Mouse (Mus musculus): ENCODE results near the gene Ccl2. TPM values are rescaled to one million over a fixed set of nuclear protein-coding genes. Genes with fewer than 3 reads are reported as not detected.

Ccl2 gene
- polyA plus RNA-seq (2014; fragmentation: Nextera tagmentation; extraction: Ambion mirVana), result 11.1 and 11.4 TPM in 2 replicates

- peak within 1 kb of the TSS; percentile 17 to 55; a peak in 3 of 4 replicates for H3K27ac ChIP-seq (replicated peaks in 1 of 2; ENCODE audit: control insufficient read depth in 1 of 2, insufficient read depth in 1 of 2, low read depth in 2 of 2, low read length in 2 of 2)
- ATAC-seq (ENCODE audit: insufficient number of reproducible peaks, insufficient read depth, low FRiP score, low read depth), result peak; percentile 72
- H3K4me2 ChIP-seq (ENCODE audit: low read length), result no peak within 1 kb of the TSS
- H3K36me3 ChIP-seq (ENCODE audit: control insufficient read depth, insufficient read depth, low read length), result no peaks in the 10 kb centered on the region
- peaks cover 8 to 18% of the 10 kb centered on the region in 2 experiments; a peak in 3 of 4 replicates for H3K4me1 ChIP-seq (ENCODE audit: control insufficient read depth in 2 of 2, insufficient read depth in 2 of 2, low read length in 2 of 2)
- no peak within 1 kb of the TSS for H3K9ac ChIP-seq (ENCODE audit: low read length)
- 42% methylated on average over 5 of the region's 5 CpGs for WGBS
- H3K9me3 ChIP-seq (ENCODE audit: control insufficient read depth, low read length), result no peaks in the 10 kb centered on the region
- no peak within 1 kb of the TSS for H3K4me3 ChIP-seq (ENCODE audit: control insufficient read depth in 1 of 2, insufficient read depth in 1 of 2, low read depth in 1 of 2, low read length in 2 of 2)
- no peaks in the 10 kb centered on the region for H3K27me3 ChIP-seq (ENCODE audit: control insufficient read depth, insufficient read depth, low read length)
Observed at GRCm38 (mm10) chr11:82035356-82035755, at the start of gene Ccl2. Gene Ccl2, plus strand, starts transcription at chr11:82035571.

DNA sequence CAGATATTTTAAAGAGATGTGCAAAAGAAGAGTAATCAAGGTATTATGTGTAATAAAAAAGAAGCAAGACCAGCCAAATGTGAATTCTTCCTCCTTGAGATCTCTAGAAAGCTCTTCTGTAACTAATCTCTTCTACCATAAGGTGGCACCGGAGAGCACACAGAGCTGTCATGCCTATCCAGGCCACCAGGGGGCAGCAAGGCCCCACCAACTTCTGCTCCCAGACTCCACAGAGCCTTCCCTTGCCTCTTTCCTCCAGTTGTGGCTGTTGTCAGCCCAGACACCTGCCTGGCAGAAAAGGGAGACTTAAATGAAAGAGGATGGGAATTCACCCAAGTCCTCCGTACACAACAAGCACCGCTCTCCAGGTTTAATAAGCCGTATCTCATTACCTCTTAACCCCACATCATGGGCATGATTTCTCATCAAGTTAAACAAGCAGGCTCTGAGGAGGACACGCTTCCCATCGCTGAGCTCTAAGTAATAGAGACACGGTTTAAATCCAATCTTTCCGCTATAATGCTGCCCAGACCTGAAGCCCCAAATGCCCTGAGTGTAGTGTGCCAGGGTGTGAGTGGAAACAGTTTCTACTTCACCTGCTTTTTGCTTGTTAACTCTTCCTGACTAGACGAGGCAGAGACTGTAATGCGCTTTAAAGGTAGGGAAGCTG is 39.1 kb upstream of the Ccl2 start:
- 68% methylated on average over 10 of the region's 10 CpGs for WGBS
- Histone ChIP-seq H3K4me1 (ENCODE audit: control insufficient read depth in 2 of 2, insufficient read depth in 2 of 2, low read length in 2 of 2) (no peaks in the 10 kb centered on the region; a peak in 1 of 4 replicates), H3K9ac (ENCODE audit: low read length) (no peak overlapping the region), H3K36me3 (ENCODE audit: control insufficient read depth, insufficient read depth, low read length) (no peaks in the 10 kb centered on the region), H3K27me3 (ENCODE audit: control insufficient read depth, insufficient read depth, low read length) (no peaks in the 10 kb centered on the region; the same call in 1 of the 2 replicates), H3K27ac (replicated peaks in 1 of 2; ENCODE audit: control insufficient read depth in 1 of 2, insufficient read depth in 1 of 2, low read depth in 2 of 2, low read length in 2 of 2) (no peak overlapping the region), H3K4me3 (ENCODE audit: control insufficient read depth in 1 of 2, insufficient read depth in 1 of 2, low read depth in 1 of 2, low read length in 2 of 2) (no peak overlapping the region), H3K9me3 (ENCODE audit: control insufficient read depth, low read length) (no peaks in the 10 kb centered on the region), H3K4me2 (ENCODE audit: low read length) (no peak overlapping the region)
- ATAC-seq (ENCODE audit: insufficient number of reproducible peaks, insufficient read depth, low FRiP score, low read depth), result no peak

- ATAC-seq (ENCODE audit: insufficient number of reproducible peaks, insufficient read depth, low FRiP score, low read depth), result no peak
- WGBS, result 77% methylated on average over 5 of the region's 5 CpGs
- no peak overlapping the region for H3K4me2 ChIP-seq (ENCODE audit: low read length)
- no peaks in the 10 kb centered on the region; a peak in 1 of 4 replicates for H3K4me1 ChIP-seq (ENCODE audit: control insufficient read depth in 2 of 2, insufficient read depth in 2 of 2, low read length in 2 of 2)
- H3K9me3 ChIP-seq (ENCODE audit: control insufficient read depth, low read length), result no peaks in the 10 kb centered on the region
- no peak overlapping the region for H3K27ac ChIP-seq (replicated peaks in 1 of 2; ENCODE audit: control insufficient read depth in 1 of 2, insufficient read depth in 1 of 2, low read depth in 2 of 2, low read length in 2 of 2)
- no peak overlapping the region for H3K4me3 ChIP-seq (ENCODE audit: control insufficient read depth in 1 of 2, insufficient read depth in 1 of 2, low read depth in 1 of 2, low read length in 2 of 2)
- H3K9ac ChIP-seq (ENCODE audit: low read length), result no peak overlapping the region
- no peaks in the 10 kb centered on the region for H3K36me3 ChIP-seq (ENCODE audit: control insufficient read depth, insufficient read depth, low read length)
- H3K27me3 ChIP-seq (ENCODE audit: control insufficient read depth, insufficient read depth, low read length), result no peaks in the 10 kb centered on the region; the same call in 1 of the 2 replicates
Observed at GRCm38 (mm10) chr11:81997085-81997484, 38.3 kb upstream of the Ccl2 start.

DNA sequence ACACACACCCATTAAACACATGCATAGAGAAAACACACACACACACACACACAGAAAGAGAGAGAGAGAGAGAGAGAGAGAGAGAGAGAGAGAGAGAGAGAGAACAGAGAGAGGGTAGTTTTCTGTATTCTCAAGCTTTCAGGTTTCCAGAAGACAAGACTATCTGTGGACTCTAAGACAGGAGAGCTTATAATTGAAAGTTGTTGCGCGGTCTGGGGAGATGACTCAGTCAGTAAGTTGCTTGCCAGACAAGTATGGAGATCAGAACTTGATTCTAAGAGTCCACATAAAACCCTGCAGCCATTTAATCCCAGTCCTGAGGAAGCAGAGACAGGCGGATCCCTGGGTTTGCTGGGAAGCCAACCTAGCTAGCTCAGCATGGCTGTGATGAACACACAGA is 36.7 kb upstream of the Ccl2 start:
- no peak for ATAC-seq (ENCODE audit: insufficient number of reproducible peaks, insufficient read depth, low FRiP score, low read depth)

DNA sequence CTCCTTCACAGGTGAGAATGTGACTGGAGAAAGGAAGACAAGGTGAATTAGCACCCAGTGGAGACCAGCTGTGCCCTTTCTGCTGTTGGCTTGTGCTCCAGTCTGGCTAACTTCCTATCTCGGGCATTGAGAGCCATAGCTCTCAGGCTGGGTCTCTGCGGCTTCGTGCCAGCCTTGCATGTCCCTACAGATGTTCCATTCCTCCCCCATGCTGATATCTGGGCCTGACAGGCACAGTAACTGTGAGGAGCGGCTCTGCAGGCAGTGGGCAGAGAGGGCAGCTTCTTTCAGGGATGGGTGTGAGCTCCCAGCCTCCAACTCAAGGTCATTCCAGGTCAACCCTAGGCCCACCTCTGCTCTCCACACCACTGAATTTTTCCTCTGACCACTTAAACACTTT is 35.9 kb upstream of the Ccl2 start:
- no peaks in the 10 kb centered on the region for H3K36me3 ChIP-seq (ENCODE audit: control insufficient read depth, insufficient read depth, low read length)
- 54% methylated on average over 4 of the region's 4 CpGs for whole genome bisulfite sequencing
- no peaks in the 10 kb centered on the region; the same call in 1 of the 2 replicates for H3K27me3 ChIP-seq (ENCODE audit: control insufficient read depth, insufficient read depth, low read length)
- no peaks in the 10 kb centered on the region for H3K9me3 ChIP-seq (ENCODE audit: control insufficient read depth, low read length)
- H3K9ac ChIP-seq (ENCODE audit: low read length), result no peak overlapping the region
- no peak overlapping the region for H3K27ac ChIP-seq (replicated peaks in 1 of 2; ENCODE audit: control insufficient read depth in 1 of 2, insufficient read depth in 1 of 2, low read depth in 2 of 2, low read length in 2 of 2)
- H3K4me1 ChIP-seq (ENCODE audit: control insufficient read depth in 2 of 2, insufficient read depth in 2 of 2, low read length in 2 of 2), result no peaks in the 10 kb centered on the region; a peak in 1 of 4 replicates
- H3K4me3 ChIP-seq (ENCODE audit: control insufficient read depth in 1 of 2, insufficient read depth in 1 of 2, low read depth in 1 of 2, low read length in 2 of 2), result no peak overlapping the region
- ATAC-seq (ENCODE audit: insufficient number of reproducible peaks, insufficient read depth, low FRiP score, low read depth), result no peak
- no peak overlapping the region for H3K4me2 ChIP-seq (ENCODE audit: low read length)

More for the DNA sequence above, 36.7 kb upstream of the Ccl2 start:
- Histone ChIP-seq H3K36me3 (ENCODE audit: control insufficient read depth, insufficient read depth, low read length) (no peaks in the 10 kb centered on the region), H3K27me3 (ENCODE audit: control insufficient read depth, insufficient read depth, low read length) (no peaks in the 10 kb centered on the region; the same call in 1 of the 2 replicates), H3K4me1 (ENCODE audit: control insufficient read depth in 2 of 2, insufficient read depth in 2 of 2, low read length in 2 of 2) (no peaks in the 10 kb centered on the region; a peak in 1 of 4 replicates), H3K9me3 (ENCODE audit: control insufficient read depth, low read length) (no peaks in the 10 kb centered on the region), H3K4me2 (ENCODE audit: low read length) (no peak overlapping the region), H3K27ac (replicated peaks in 1 of 2; ENCODE audit: control insufficient read depth in 1 of 2, insufficient read depth in 1 of 2, low read depth in 2 of 2, low read length in 2 of 2) (no peak overlapping the region), H3K4me3 (ENCODE audit: control insufficient read depth in 1 of 2, insufficient read depth in 1 of 2, low read depth in 1 of 2, low read length in 2 of 2) (no peak overlapping the region), H3K9ac (ENCODE audit: low read length) (no peak overlapping the region)
- WGBS, result 80% methylated on average over 3 of the region's 3 CpGs

DNA sequence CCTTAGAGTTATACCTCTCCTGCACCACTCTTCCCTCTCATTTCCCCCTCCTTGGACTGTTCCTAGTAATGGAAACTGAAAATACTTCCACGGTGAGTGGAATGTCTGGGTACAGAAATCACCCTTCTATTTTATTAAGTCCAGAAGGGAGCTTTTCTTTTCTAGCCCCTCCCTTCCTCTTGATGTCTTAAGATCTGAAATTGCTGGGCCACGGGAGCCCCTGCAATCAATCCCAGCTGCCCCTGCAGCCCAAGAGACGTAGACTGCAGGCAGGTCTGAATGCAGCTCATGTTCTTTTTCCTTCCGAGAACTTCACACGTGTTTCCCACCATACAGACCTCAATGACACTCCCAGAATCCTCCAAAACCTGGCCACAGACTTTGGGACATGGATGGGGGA is 34.8 kb upstream of the Ccl2 start:
- Histone ChIP-seq H3K4me3 (ENCODE audit: control insufficient read depth in 1 of 2, insufficient read depth in 1 of 2, low read depth in 1 of 2, low read length in 2 of 2) (no peak overlapping the region), H3K36me3 (ENCODE audit: control insufficient read depth, insufficient read depth, low read length) (no peaks in the 10 kb centered on the region), H3K27me3 (ENCODE audit: control insufficient read depth, insufficient read depth, low read length) (no peaks in the 10 kb centered on the region; the same call in 1 of the 2 replicates), H3K27ac (replicated peaks in 1 of 2; ENCODE audit: control insufficient read depth in 1 of 2, insufficient read depth in 1 of 2, low read depth in 2 of 2, low read length in 2 of 2) (no peak overlapping the region), H3K9me3 (ENCODE audit: control insufficient read depth, low read length) (no peaks in the 10 kb centered on the region), H3K9ac (ENCODE audit: low read length) (no peak overlapping the region), H3K4me2 (ENCODE audit: low read length) (no peak overlapping the region), H3K4me1 (ENCODE audit: control insufficient read depth in 2 of 2, insufficient read depth in 2 of 2, low read length in 2 of 2) (no peaks in the 10 kb centered on the region; a peak in 1 of 4 replicates)
- WGBS, result 67% methylated on average over 5 of the region's 5 CpGs
- ATAC-seq (ENCODE audit: insufficient number of reproducible peaks, insufficient read depth, low FRiP score, low read depth), result no peak

- Histone ChIP-seq H3K36me3 (ENCODE audit: control insufficient read depth, insufficient read depth, low read length) (no peaks in the 10 kb centered on the region), H3K4me2 (ENCODE audit: low read length) (no peak overlapping the region), H3K27ac (replicated peaks in 1 of 2; ENCODE audit: control insufficient read depth in 1 of 2, insufficient read depth in 1 of 2, low read depth in 2 of 2, low read length in 2 of 2) (no peak overlapping the region), H3K4me3 (ENCODE audit: control insufficient read depth in 1 of 2, insufficient read depth in 1 of 2, low read depth in 1 of 2, low read length in 2 of 2) (no peak overlapping the region), H3K9ac (ENCODE audit: low read length) (no peak overlapping the region), H3K27me3 (ENCODE audit: control insufficient read depth, insufficient read depth, low read length) (no peaks in the 10 kb centered on the region), H3K9me3 (ENCODE audit: control insufficient read depth, low read length) (no peaks in the 10 kb centered on the region), H3K4me1 (ENCODE audit: control insufficient read depth in 2 of 2, insufficient read depth in 2 of 2, low read length in 2 of 2) (peaks cover 0 to 2% of the 10 kb centered on the region in 2 experiments; a peak in 2 of 4 replicates)
- no peak for ATAC-seq (ENCODE audit: insufficient number of reproducible peaks, insufficient read depth, low FRiP score, low read depth)
- WGBS, result 58% methylated on average over 2 of the region's 2 CpGs
Observed at GRCm38 (mm10) chr11:82004810-82005209, 30.6 kb upstream of the Ccl2 start.
